Mouse (Mus musculus) hindbrain, embryonic 16.5 days (tissue): Measurements from ENCODE around the gene Ruvbl1. TPM values are rescaled to one million over a fixed set of nuclear protein-coding genes. Genes with fewer than 3 reads are reported as not detected.

Experiments
- ATAC-seq: fragments of 200-750 bp; cut with Nextera tagmentation; 2 replicates; pipeline ENCODE4 v1.8.0; 2017; ENCODE audit warnings: moderate TSS enrichment, moderate library complexity
- H3K27ac ChIP-seq: fragments of 300-500 bp; sonication (generic); 2 replicates; pipeline ENCODE4 v1.5.1; 2014; ENCODE audit warnings: low read depth, mild to moderate bottlenecking, control low read depth, low read length, moderate library complexity
- H3K27me3 ChIP-seq: fragments of 300-500 bp; sonication (generic); replicated peaks from 2 replicates; pipeline ENCODE4 v1.6.1; 2014; ENCODE audit warnings: low read length; ENCODE audit not compliant: control insufficient read depth, insufficient read depth
- H3K36me3 ChIP-seq: fragments of 300-500 bp; sonication (generic); 2 replicates; pipeline ENCODE4 v1.6.1; 2014; ENCODE audit warnings: mild to moderate bottlenecking, low read length, moderate library complexity, mixed read lengths; ENCODE audit not compliant: control insufficient read depth, insufficient read depth
- H3K4me1 ChIP-seq: fragments of 300-500 bp; sonication (generic); 2 replicates; pipeline ENCODE4 v1.6.1; 2014; ENCODE audit warnings: low read depth, low read length; ENCODE audit not compliant: control insufficient read depth, insufficient read depth
- H3K4me2 ChIP-seq: fragments of 300-500 bp; sonication (generic); 2 replicates; pipeline ENCODE4 v1.6.1; 2014; ENCODE audit warnings: mild to moderate bottlenecking, low read length, control low read depth, moderate library complexity
- H3K4me3 ChIP-seq: fragments of 300-500 bp; sonication (generic); 2 replicates; pipeline ENCODE4 v1.5.1; 2014; ENCODE audit warnings: mild to moderate bottlenecking, low read length, control low read depth, moderate library complexity
- H3K9ac ChIP-seq: fragments of 300-500 bp; sonication (generic); 2 replicates; pipeline ENCODE4 v1.6.1; 2014; ENCODE audit warnings: low read depth, mild to moderate bottlenecking, control low read depth, low read length, moderate library complexity
- H3K9me3 ChIP-seq: fragments of 300-500 bp; sonication (generic); 2 replicates; pipeline ENCODE4 v1.6.1; 2014; ENCODE audit warnings: mild to moderate bottlenecking, low read length, moderate library complexity; ENCODE audit not compliant: control insufficient read depth
- WGBS: fragments of 180-500 bp; shearing (Covaris S2); extraction: QIAGEN DNeasy Blood & Tissue Kit; methylation state at CpG from one replicate; pipeline ENCODE4 v1.1.7; 2014; 5-methylcytosine and 5-hydroxymethylcytosine counted together
- polyA plus RNA-seq: library from polyadenylated mRNA; unstranded; fragments of >200 nt; fragmentation: Nextera tagmentation; extraction: Ambion mirVana; gene quantifications from 2 replicates; pipeline ENCODE4 v1.2.1, GENCODE M21; 2015

Gene Ruvbl1
- polyA plus RNA-seq: 93.8 and 95.2 TPM in 2 replicates

GRCm38 (mm10) chr6:88465181-88465920 lies at the start of gene Ruvbl1:
TSS of gene Ruvbl1 (plus strand) at chr6:88465409.
- no peaks in the 10 kb centered on the region for H3K27me3 ChIP-seq
- under 1% methylated on average over 40 of the region's 42 CpGs for WGBS

GRCm38 (mm10) chr6:88416130-88416758 lies 49.0 kb upstream of the Ruvbl1 start:
- Histone ChIP-seq H3K9ac (no peak overlapping the region), H3K4me1 (no peaks in the 10 kb centered on the region; the same call in none of the 2 replicates), H3K27ac (no peak overlapping the region), H3K9me3 (no peaks in the 10 kb centered on the region), H3K4me3 (no peak overlapping the region), H3K36me3 (no peaks in the 10 kb centered on the region), H3K27me3 (no peaks in the 10 kb centered on the region), H3K4me2 (no peak overlapping the region)
- 36% methylated on average over 7 of the region's 7 CpGs for WGBS
- 0 out of 2 replicates have a peak, but pooled peaks have one; percentile 40 for ATAC-seq

More at GRCm38 (mm10) chr6:88465181-88465920, at the start of gene Ruvbl1:
- peak; percentile 100 for ATAC-seq
- Histone ChIP-seq H3K4me1 (peaks cover 10% of the 10 kb centered on the region), H3K4me3 (peak within 1 kb of the TSS; percentile 65), H3K9ac (peak within 1 kb of the TSS; percentile 75), H3K9me3 (no peaks in the 10 kb centered on the region), H3K27ac (no peak within 1 kb of the TSS), H3K36me3 (peaks cover 4% of the 10 kb centered on the region; the same call in 1 of the 2 replicates), H3K4me2 (peak within 1 kb of the TSS; percentile 82)

- Histone ChIP-seq H3K9me3 (no peaks in the 10 kb centered on the region), H3K36me3 (no peaks in the 10 kb centered on the region), H3K27me3 (no peaks in the 10 kb centered on the region), H3K9ac (no peak overlapping the region), H3K4me1 (no peaks in the 10 kb centered on the region), H3K27ac (no peak overlapping the region), H3K4me3 (no peak overlapping the region), H3K4me2 (no peak overlapping the region)
- 0 out of 2 replicates have a peak, but pooled peaks have one; percentile 52 for ATAC-seq
- WGBS: 39% methylated on average over 4 of the region's 4 CpGs
Observed at GRCm38 (mm10) chr6:88431202-88431601, 34.0 kb upstream of the Ruvbl1 start.

- H3K9me3 ChIP-seq: no peaks in the 10 kb centered on the region
Observed at GRCm38 (mm10) chr6:88435609-88436008, 29.6 kb upstream of the Ruvbl1 start.

GRCm38 (mm10) chr6:88439056-88439455 lies 26.2 kb upstream of the Ruvbl1 start:
- Histone ChIP-seq H3K4me1 (peaks cover 2% of the 10 kb centered on the region; the same call in 1 of the 2 replicates), H3K36me3 (no peaks in the 10 kb centered on the region), H3K9me3 (no peaks in the 10 kb centered on the region), H3K4me3 (no peak overlapping the region), H3K27me3 (no peaks in the 10 kb centered on the region), H3K27ac (no peak overlapping the region), H3K9ac (no peak overlapping the region), H3K4me2 (no peak overlapping the region)
- WGBS: 69% methylated on average over 4 of the region's 4 CpGs
- ATAC-seq: no peak

More at GRCm38 (mm10) chr6:88435609-88436008, 29.6 kb upstream of the Ruvbl1 start:
- Histone ChIP-seq H3K4me3 (no peak overlapping the region), H3K27ac (no peak overlapping the region), H3K4me2 (no peak overlapping the region), H3K9ac (no peak overlapping the region), H3K4me1 (peaks cover 2% of the 10 kb centered on the region; the same call in 1 of the 2 replicates), H3K36me3 (no peaks in the 10 kb centered on the region), H3K27me3 (no peaks in the 10 kb centered on the region)
- WGBS: 86% methylated on average over 7 of the region's 7 CpGs
- ATAC-seq: no peak

GRCm38 (mm10) chr6:88442551-88442950 lies 22.7 kb upstream of the Ruvbl1 start:
- H3K4me2 ChIP-seq: no peak overlapping the region
- no peak overlapping the region for H3K9ac ChIP-seq
- 64% methylated on average over 3 of the region's 3 CpGs for WGBS
- no peak for ATAC-seq
- H3K27ac ChIP-seq: no peak overlapping the region
- H3K9me3 ChIP-seq: no peaks in the 10 kb centered on the region
- H3K4me1 ChIP-seq: peaks cover 9% of the 10 kb centered on the region
- no peaks in the 10 kb centered on the region for H3K36me3 ChIP-seq
- H3K27me3 ChIP-seq: no peaks in the 10 kb centered on the region
- H3K4me3 ChIP-seq: no peak overlapping the region

GRCm38 (mm10) chr6:88443446-88443845 lies 21.8 kb upstream of the Ruvbl1 start:
- Histone ChIP-seq H3K9ac (no peak overlapping the region), H3K9me3 (no peaks in the 10 kb centered on the region), H3K4me1 (peaks cover 9% of the 10 kb centered on the region), H3K4me2 (no peak overlapping the region), H3K4me3 (no peak overlapping the region), H3K27me3 (no peaks in the 10 kb centered on the region), H3K36me3 (no peaks in the 10 kb centered on the region), H3K27ac (no peak overlapping the region)
- no peak for ATAC-seq
- WGBS: 79% methylated on average over 3 of the region's 3 CpGs

GRCm38 (mm10) chr6:88444076-88444750 lies 21.0 kb upstream of the Ruvbl1 start:
- Histone ChIP-seq H3K9me3 (no peaks in the 10 kb centered on the region), H3K27ac (no peak overlapping the region), H3K9ac (no peak overlapping the region), H3K4me3 (no peak overlapping the region), H3K4me2 (no peak overlapping the region), H3K4me1 (peaks cover 9% of the 10 kb centered on the region), H3K27me3 (no peaks in the 10 kb centered on the region), H3K36me3 (no peaks in the 10 kb centered on the region)
- 84% methylated on average over 7 of the region's 7 CpGs for WGBS
- ATAC-seq: no peak

- H3K4me3 ChIP-seq: peak overlapping the region; percentile 74
- WGBS: 14% methylated on average over 5 of the region's 5 CpGs
- H3K27ac ChIP-seq: no peak overlapping the region; the same call in 1 of the 2 replicates
- no peak for ATAC-seq
- no peaks in the 10 kb centered on the region; the same call in 1 of the 2 replicates for H3K27me3 ChIP-seq
- no peaks in the 10 kb centered on the region for H3K36me3 ChIP-seq
- H3K9me3 ChIP-seq: no peaks in the 10 kb centered on the region
- peaks cover 7% of the 10 kb centered on the region for H3K4me1 ChIP-seq
- H3K9ac ChIP-seq: peak overlapping the region; percentile 89
- H3K4me2 ChIP-seq: peak overlapping the region; percentile 78
Observed at GRCm38 (mm10) chr6:88445661-88446060, 19.5 kb upstream of the Ruvbl1 start.
